Mouse (Mus musculus) heart, embryonic 16.5 days (tissue): ENCODE data around the gene Bptf. TPM values are rescaled to one million over a fixed set of nuclear protein-coding genes. Genes with fewer than 3 reads are reported as not detected.

ENCODE experiments used
- ATAC-seq: fragments of 200-750 bp; cut with Nextera tagmentation; replicated peaks from 2 replicates; pipeline ENCODE4 v1.8.0; 2017; ENCODE audit warnings: moderate number of reproducible peaks; ENCODE audit not compliant: insufficient read depth, low FRiP score; ENCODE audit errors: extremely low read depth
- H3K27ac ChIP-seq: fragments of 300-500 bp; sonication (generic); 2 replicates; pipeline ENCODE4 v1.5.1; 2014; ENCODE audit warnings: mild to moderate bottlenecking, low read length, control low read depth, moderate library complexity
- H3K27me3 ChIP-seq: fragments of 300-500 bp; sonication (generic); 2 replicates; pipeline ENCODE4 v1.6.1; 2014; ENCODE audit warnings: low read length, mixed read lengths; ENCODE audit not compliant: control insufficient read depth, insufficient read depth
- H3K36me3 ChIP-seq: fragments of 300-500 bp; sonication (generic); 2 replicates; pipeline ENCODE4 v1.6.1; 2014; ENCODE audit not compliant: control insufficient read depth, insufficient read depth
- H3K4me1 ChIP-seq: fragments of 300-500 bp; sonication (generic); 2 replicates; pipeline ENCODE4 v1.6.1; 2014; ENCODE audit warnings: low read length, mixed read lengths; ENCODE audit not compliant: control insufficient read depth, insufficient read depth
- H3K4me2 ChIP-seq: fragments of 300-500 bp; sonication (generic); 2 replicates; pipeline ENCODE4 v1.6.1; 2014; ENCODE audit warnings: low read depth, mild to moderate bottlenecking, control low read depth, low read length
- H3K4me3 ChIP-seq: fragments of 300-500 bp; sonication (generic); 2 replicates; pipeline ENCODE4 v1.5.1; 2014; ENCODE audit warnings: mild to moderate bottlenecking, control low read depth, low read length
- H3K9ac ChIP-seq: fragments of 300-500 bp; sonication (generic); 2 replicates; pipeline ENCODE4 v1.6.1; 2014; ENCODE audit warnings: low read length, control low read depth
- H3K9me3 ChIP-seq: fragments of 300-500 bp; sonication (generic); replicated peaks from 2 replicates; pipeline ENCODE4 v1.6.1; 2016; ENCODE audit warnings: low read length; ENCODE audit not compliant: control insufficient read depth
- WGBS: fragments of 180-500 bp; shearing (Covaris S2); extraction: QIAGEN DNeasy Blood & Tissue Kit; methylation state at CpG from one replicate; pipeline ENCODE4 v1.1.7; 2014; 5-methylcytosine and 5-hydroxymethylcytosine counted together
- polyA plus RNA-seq: library from polyadenylated mRNA; unstranded; fragments of >200 nt; fragmentation: Nextera tagmentation; extraction: Ambion mirVana; gene quantifications from 2 replicates; pipeline ENCODE4 v1.2.1, GENCODE M21; 2015

The Bptf gene
- polyA plus RNA-seq, 1 experiment from 2014 or later = 17.8 TPM

DNA sequence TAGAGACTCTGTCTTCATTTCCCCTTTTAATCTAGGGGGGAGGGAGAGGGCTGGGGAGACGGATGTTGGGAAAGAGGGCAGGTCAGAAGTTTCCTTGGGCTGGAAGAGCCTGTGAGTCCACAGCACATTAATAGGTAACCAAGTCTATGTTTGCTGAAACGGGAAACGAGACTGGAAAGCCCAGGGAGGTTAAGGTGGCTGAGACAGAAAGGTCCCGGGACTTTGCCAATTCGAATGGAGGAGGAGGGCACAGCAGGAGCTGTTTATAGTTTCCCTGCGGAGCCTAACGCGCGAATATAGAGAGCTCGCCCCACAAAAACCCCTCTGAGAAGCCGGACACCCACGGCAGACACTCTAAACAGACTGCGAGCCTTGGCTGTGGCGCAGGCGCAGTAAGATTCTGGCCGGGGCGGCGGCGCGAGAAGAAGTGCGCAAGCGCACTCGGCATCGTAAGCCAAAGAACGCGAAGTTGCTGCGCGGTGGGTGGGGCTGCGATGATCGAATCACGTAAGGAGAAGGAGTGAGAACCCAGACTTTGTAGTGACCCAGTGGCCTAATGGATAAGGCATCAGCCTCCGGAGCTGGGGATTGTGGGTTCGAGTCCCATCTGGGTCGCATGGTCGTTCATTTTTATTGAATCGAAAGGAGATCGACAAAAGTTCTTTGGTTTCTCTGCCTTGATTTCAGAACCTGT, 119.5 kb downstream of the Bptf start:
- Histone ChIP-seq H3K27me3 (no peaks in the 10 kb centered on the region), H3K27ac (peak overlapping the region; percentile 99), H3K4me1 (peaks cover 6% of the 10 kb centered on the region), H3K36me3 (no peaks in the 10 kb centered on the region), H3K9me3 (peaks cover 3% of the 10 kb centered on the region; the same call in 1 of the 2 replicates), H3K9ac (peak overlapping the region; percentile 89), H3K4me3 (peak overlapping the region; percentile 75), H3K4me2 (peak overlapping the region; percentile 72)
- ATAC-seq = peak; percentile 96
- under 1% methylated on average over 37 of the region's 37 CpGs for WGBS

DNA sequence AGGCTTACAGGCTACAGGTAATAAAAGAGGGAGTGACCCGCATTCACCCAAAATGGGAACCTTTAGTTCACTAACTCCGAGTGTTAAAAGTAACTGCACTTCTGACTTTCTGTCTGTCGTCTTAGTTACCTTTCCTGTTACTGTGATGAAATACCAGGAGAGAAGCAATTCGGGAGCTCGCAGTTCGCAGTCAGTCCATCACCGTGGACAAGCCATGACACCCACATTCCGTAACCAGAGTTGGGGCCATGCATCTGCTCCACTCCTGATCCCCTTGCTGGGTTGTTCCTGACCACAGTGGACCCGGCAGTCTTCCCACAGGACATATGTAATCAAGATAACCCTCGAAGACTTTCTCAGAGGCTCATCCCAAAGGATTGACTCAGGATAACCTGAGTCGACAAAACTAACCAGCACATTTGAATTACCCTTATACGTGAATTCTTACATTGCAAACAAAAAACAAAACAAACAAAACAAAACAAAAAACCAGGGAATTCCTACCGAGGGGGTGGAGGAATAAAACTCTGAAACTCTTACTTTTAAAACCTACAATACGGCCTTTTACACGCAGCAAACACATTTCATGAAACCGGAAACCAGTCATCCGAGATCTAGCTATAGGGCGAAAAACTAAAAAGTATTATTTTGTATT, 120.1 kb downstream of the Bptf start:
- Histone ChIP-seq H3K4me2 (peak overlapping the region; percentile 72), H3K27me3 (no peaks in the 10 kb centered on the region), H3K36me3 (no peaks in the 10 kb centered on the region), H3K27ac (peak overlapping the region; percentile 99), H3K9me3 (peaks cover 3% of the 10 kb centered on the region; the same call in 1 of the 2 replicates), H3K9ac (peak overlapping the region; percentile 89), H3K4me3 (peak overlapping the region; percentile 75), H3K4me1 (peaks cover 6% of the 10 kb centered on the region)
- WGBS = 25% methylated on average over 18 of the region's 18 CpGs
- no peak for ATAC-seq

DNA sequence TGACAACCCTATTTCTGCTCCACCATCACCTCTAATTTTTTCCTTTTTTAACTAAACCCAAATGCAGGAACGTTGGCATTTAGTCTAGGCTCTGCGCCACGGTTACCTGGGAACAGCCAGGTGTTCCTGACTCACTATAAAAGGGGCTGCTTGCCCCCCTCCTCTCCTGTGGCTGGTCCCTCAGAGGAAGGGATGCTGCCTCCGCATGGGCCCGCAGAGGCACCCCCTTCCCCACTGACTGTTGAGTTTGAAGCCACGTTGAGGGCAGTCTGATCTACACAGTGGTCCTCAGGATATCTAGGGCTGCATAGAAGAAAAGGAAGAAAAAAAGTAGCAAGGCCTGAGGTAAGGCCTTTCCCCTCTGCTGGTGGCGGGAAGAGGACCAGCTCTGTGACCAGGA, 120.8 kb downstream of the Bptf start:
- H3K27ac ChIP-seq = no peak overlapping the region
- H3K27me3 ChIP-seq = no peaks in the 10 kb centered on the region
- H3K4me1 ChIP-seq = peaks cover 6% of the 10 kb centered on the region
- ATAC-seq = no peak
- H3K4me3 ChIP-seq = no peak overlapping the region
- peaks cover 3% of the 10 kb centered on the region; the same call in 1 of the 2 replicates for H3K9me3 ChIP-seq
- no peak overlapping the region for H3K4me2 ChIP-seq
- no peaks in the 10 kb centered on the region for H3K36me3 ChIP-seq
- H3K9ac ChIP-seq = no peak overlapping the region
- WGBS = 79% methylated on average over 7 of the region's 7 CpGs

DNA sequence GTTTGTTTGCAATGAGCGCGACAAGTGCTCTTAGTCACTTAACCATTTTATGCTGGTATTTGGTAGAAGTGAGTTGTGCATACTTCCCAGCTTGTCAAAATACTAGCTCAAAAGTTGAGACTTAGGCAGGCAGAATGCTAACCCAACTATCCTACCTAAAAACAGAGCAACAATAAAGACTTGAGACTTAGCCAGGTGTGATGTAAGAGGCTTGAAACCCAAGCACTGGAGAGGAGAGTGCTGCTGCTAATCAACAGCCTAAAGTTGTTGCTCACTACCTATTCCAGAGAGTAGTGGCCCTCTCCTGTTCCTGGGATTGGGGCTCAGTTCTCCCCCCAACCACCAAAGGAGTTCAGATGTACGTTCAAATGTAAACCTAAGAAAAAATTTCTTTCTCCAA, 121.5 kb downstream of the Bptf start:
- H3K36me3 ChIP-seq = no peaks in the 10 kb centered on the region
- H3K9ac ChIP-seq = no peak overlapping the region
- no peak overlapping the region for H3K4me3 ChIP-seq
- H3K9me3 ChIP-seq = peaks cover 3% of the 10 kb centered on the region; the same call in 1 of the 2 replicates
- ATAC-seq = no peak
- H3K27me3 ChIP-seq = no peaks in the 10 kb centered on the region
- WGBS = 92% methylated on average over 3 of the region's 3 CpGs
- peaks cover 6% of the 10 kb centered on the region for H3K4me1 ChIP-seq
- H3K27ac ChIP-seq = no peak overlapping the region
- no peak overlapping the region for H3K4me2 ChIP-seq

DNA sequence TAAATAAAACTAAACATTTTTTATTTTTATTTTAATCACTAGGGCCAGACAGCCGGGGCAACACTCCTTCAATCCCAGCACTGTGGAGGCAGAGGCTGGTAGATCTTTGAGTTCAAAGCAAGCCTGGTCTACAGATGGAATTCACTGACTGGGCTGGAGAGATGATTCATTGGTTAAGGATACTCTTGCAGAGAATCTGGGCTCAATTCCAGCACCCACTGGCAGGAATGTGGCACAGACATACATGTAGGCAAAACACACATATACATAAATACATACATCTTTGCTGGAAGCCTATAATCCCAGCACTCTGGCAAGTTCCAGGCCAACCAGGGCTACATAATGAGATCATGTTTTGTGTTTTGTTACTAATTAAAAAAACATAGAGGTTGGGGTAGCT, 126.4 kb downstream of the Bptf start:
- Histone ChIP-seq H3K27ac (no peak overlapping the region), H3K27me3 (no peaks in the 10 kb centered on the region), H3K4me3 (no peak overlapping the region), H3K9me3 (no peaks in the 10 kb centered on the region), H3K4me2 (no peak overlapping the region), H3K9ac (no peak overlapping the region), H3K36me3 (no peaks in the 10 kb centered on the region), H3K4me1 (no peaks in the 10 kb centered on the region)
- WGBS = 78% methylated on average over 1 of the region's 1 CpGs
- no peak for ATAC-seq

DNA sequence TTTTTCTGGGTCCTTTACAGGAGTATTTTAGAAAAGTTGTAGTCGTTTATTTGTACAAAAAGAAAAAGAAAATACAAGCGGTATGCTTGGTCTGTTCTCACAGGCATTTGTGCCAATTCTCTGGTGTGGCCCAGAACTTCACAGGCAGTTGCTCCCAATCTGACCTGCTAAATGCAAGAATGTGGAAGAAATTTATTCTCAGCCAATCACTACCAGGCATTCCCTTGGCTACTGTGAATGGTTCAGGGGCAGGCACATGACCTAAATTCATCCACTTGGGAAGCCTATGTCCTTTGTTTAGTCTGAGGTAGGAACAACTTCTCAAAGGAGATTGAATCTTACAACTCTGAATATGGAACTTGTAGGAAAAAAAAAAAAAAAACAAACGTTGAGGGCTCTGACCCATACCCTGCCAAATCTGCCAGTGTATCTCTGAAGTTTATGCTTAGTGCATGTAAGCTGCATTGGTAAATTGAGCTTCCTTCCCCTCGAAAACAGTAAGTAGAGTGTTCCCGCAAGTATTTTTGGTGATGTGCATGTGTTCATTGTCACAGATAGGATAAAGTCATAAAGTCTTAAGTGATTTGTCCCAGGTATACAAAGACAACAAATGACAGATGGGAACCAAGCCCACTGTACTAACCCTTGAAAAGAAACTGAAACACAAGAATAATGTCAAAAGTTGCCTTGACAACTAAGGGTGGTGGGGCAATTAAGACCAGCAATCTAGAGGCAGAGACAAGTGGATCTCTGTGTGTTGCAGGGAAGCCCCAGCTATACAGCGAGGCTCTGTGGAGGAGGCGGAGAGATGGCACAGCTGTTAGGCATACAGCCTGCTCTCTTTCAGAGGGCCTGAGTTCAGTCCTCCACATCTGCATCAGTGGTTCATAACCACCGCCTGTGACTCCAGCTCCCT, 129.9 kb downstream of the Bptf start:
- no peak overlapping the region for H3K27ac ChIP-seq
- 52% methylated on average over 8 of the region's 8 CpGs for WGBS
- ATAC-seq = no peak
- no peak overlapping the region for H3K9ac ChIP-seq
- no peaks in the 10 kb centered on the region for H3K27me3 ChIP-seq
- H3K4me1 ChIP-seq = no peaks in the 10 kb centered on the region; the same call in 1 of the 2 replicates
- no peaks in the 10 kb centered on the region for H3K9me3 ChIP-seq
- no peaks in the 10 kb centered on the region; the same call in 1 of the 2 replicates for H3K36me3 ChIP-seq
- H3K4me2 ChIP-seq = no peak overlapping the region
- no peak overlapping the region for H3K4me3 ChIP-seq

DNA sequence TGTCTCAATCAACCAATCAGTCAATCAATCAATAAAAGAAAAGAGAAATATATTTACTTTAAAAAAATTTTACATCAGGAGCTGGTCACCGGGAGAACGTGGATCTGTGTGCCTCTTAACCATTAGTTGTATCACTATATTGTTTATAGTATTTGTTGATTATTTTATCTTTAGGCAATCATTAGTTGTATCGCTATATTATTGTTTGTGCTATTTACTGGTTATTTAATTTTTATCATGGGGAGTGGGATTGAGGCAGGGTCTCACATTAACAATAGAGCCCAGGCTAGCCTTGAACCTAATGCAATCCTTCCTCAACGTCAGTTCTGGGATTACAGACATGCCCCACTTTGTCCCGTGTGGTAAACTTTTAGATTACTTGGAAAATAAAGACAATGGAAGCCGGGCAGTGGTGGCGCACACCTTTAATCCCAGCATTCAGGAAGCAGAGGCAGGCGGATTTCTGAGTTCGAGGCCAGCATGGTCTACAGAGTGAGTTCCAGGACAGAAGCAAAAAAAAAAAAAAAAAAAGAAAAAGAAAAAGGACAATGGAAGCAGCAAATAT, 131.9 kb downstream of the Bptf start:
- Histone ChIP-seq H3K36me3 (peaks cover 13% of the 10 kb centered on the region), H3K27me3 (no peaks in the 10 kb centered on the region), H3K9me3 (no peaks in the 10 kb centered on the region), H3K4me3 (peak overlapping the region; percentile 50), H3K9ac (peak overlapping the region; percentile 76), H3K27ac (peak overlapping the region; percentile 88), H3K4me1 (peaks cover 5% of the 10 kb centered on the region), H3K4me2 (peak overlapping the region; percentile 79)
- 81% methylated on average over 9 of the region's 9 CpGs for WGBS
- ATAC-seq = no peak

DNA sequence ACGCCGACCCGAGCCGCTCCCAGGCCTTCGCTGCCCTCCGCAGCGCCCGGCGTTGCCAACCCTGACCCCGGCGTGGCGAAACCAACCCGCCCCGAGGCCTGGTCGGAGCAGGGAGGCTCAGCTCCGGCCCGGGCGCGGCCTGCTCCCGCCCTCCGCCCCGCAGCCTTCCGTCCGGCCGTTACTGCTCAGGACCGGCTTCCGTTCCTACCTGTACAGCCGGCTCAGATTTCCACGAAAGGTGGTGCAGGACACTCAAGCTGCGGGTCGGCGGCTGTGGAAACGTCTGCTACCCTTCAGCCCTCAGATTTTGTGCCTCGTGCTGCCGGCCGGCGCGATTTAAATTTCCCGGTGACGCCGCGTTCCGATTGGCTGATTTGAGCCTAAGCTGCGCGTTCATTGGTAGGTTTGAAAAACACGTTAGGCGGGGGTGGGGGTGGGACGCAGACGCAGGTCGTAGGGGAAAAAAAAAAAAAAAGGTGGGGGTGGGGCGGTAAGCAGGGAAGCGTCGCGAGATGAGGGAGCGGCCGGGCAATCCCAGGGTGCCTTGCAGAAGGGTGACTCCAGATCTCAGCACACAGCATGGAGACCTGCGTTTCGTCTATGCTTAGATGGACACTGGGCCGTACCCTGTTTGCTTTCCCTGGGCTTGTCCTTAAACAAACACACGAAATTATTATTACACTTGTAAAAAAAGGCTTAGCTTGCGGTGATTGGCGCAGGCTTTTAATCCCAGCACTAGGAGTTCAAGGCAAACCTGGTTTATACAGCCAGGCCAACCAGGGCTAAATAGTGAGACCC, 132.6 kb downstream of the Bptf start, which contains the start of gene Kpna2:
Gene Kpna2, minus strand, starts transcription at position 391 of the 798 bp plus-strand sequence.
- peaks cover 13% of the 10 kb centered on the region for H3K36me3 ChIP-seq
- WGBS = under 1% methylated on average over 62 of the region's 62 CpGs
- no peaks in the 10 kb centered on the region for H3K27me3 ChIP-seq
- peak within 1 kb of the TSS; percentile 79 for H3K4me2 ChIP-seq
- H3K27ac ChIP-seq = peak within 1 kb of the TSS; percentile 88
- H3K9me3 ChIP-seq = no peaks in the 10 kb centered on the region
- peaks cover 11% of the 10 kb centered on the region for H3K4me1 ChIP-seq
- H3K9ac ChIP-seq = peak within 1 kb of the TSS; percentile 93
- ATAC-seq = peak; percentile 93
- peak within 1 kb of the TSS; percentile 84 for H3K4me3 ChIP-seq
